Mouse (Mus musculus): ENCODE measurements around the gene Slc1a1. TPM values are rescaled to one million over a fixed set of nuclear protein-coding genes. Genes with fewer than 3 reads are reported as not detected.

The Slc1a1 gene
- polyA plus RNA-seq, 1 experiment from 2014 or later = 1.0 TPM

DNA sequence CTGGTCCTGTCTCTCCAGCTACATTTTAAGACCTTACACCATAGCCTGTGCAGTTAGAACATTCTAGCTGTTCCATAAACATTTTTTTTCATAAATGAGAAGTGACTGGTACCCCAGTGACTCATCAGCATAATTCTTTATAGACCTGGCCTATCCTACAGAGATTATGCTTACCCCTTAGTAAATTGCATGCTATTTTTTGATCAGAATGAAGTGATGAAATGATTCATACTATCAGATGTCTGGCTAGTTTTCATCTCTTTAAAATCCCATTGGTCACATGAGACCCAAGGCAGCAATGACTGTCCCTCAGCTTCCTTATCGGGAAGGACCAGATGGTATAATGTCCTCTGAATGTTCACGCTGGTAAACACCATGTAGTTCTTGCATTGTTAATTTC is 65.9 kb downstream of the Slc1a1 start:
- no peak overlapping the region for H3K4me3 ChIP-seq
- 87% methylated on average over 2 of the region's 2 CpGs for WGBS
- no peaks in the 10 kb centered on the region for H3K36me3 ChIP-seq
- no peak for ATAC-seq (ENCODE audit: low FRiP score, low read depth)
- H3K27me3 ChIP-seq = no peaks in the 10 kb centered on the region
- no peak overlapping the region for H3K4me2 ChIP-seq (replicated peaks)
- no peaks in the 10 kb centered on the region for H3K9me3 ChIP-seq
- H3K4me1 ChIP-seq = 0 out of 2 replicates have a peak, but pooled peaks cover 4% of the 10 kb centered on the region
- H3K27ac ChIP-seq = no peak overlapping the region
- no peak overlapping the region for H3K9ac ChIP-seq

DNA sequence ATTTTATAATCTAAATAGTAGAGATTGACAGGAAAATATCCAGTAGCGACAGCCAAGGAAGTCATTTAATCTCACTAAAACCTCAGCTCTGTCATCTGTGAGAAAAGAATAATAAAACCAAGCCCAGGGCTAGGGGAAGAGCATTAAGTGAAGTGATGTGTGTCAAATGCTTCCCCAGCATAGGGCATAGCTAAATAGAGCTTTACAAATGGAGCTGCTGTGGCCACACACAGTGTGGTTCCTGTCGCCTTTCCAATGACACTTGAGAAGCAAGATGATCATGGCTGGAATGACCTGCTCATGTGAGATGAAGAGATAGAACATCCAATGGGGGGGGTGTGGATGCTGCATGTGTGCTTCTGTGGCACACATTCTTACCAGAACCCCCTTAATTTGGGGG is 67.3 kb downstream of the Slc1a1 start:
- no peaks in the 10 kb centered on the region for H3K36me3 ChIP-seq
- H3K27me3 ChIP-seq = no peaks in the 10 kb centered on the region
- H3K9ac ChIP-seq = no peak overlapping the region
- no peak for ATAC-seq (ENCODE audit: low FRiP score, low read depth)
- no peaks in the 10 kb centered on the region for H3K9me3 ChIP-seq
- no peak overlapping the region for H3K27ac ChIP-seq
- H3K4me2 ChIP-seq (replicated peaks) = no peak overlapping the region
- H3K4me3 ChIP-seq = no peak overlapping the region
- WGBS = 80% methylated on average over 2 of the region's 2 CpGs
- peaks cover 4% of the 10 kb centered on the region for H3K4me1 ChIP-seq

DNA sequence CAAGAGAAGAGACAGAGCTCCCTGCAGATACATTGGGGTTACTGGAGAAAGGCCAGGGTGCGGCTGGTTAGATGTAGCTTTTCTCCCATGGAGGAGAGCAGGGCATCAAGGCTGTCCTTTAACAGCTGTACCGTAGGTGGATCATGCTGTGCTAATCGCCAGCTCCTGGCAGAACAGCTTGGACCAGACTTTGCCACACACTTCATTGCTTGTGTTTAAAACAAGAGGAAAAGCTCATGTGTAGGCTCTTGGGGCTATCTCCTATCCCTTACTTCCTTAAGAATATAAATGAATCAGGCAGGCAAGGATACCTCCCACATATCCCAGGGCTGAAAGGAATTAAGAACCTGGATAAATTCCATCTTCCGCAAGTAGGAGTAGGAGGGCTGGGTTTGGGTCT is 68.0 kb downstream of the Slc1a1 start:
- no peaks in the 10 kb centered on the region for H3K27me3 ChIP-seq
- no peaks in the 10 kb centered on the region for H3K9me3 ChIP-seq
- peaks cover 11% of the 10 kb centered on the region for H3K4me1 ChIP-seq
- no peaks in the 10 kb centered on the region for H3K36me3 ChIP-seq
- H3K4me2 ChIP-seq (replicated peaks) = no peak overlapping the region
- H3K27ac ChIP-seq = no peak overlapping the region; the same call in 1 of the 2 replicates
- WGBS = 73% methylated on average over 4 of the region's 4 CpGs
- H3K4me3 ChIP-seq = no peak overlapping the region
- ATAC-seq (ENCODE audit: low FRiP score, low read depth) = no peak
- H3K9ac ChIP-seq = no peak overlapping the region

DNA sequence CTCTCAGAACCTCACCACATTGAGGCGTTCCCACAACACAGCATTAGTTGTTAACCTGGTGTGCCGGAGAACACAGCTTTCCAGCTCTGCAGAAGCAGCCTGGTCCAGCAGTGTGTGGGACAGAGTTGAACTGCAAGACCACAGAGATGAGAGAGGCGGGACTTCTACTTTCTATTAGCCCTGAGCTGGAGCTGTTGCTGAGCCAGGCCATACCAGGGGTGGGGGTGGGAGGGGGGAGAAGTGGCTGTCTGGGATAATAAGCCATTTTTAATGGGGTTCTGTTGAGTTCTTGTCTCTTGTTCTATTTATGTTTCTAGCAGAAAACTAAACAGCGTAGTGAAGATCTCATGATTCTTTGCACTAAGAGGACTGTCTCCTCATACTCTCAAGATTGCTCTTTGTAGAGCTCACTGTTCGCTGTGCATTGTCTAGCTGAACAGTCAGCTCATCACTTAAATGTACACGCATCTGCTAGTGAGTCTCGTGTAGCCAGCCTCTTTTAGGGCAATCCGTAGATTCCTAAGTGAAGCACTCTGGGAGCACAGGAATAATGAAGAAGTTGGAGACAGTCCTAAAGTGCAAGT is 68.8 kb downstream of the Slc1a1 start:
- Histone ChIP-seq H3K36me3 (no peaks in the 10 kb centered on the region), H3K9me3 (no peaks in the 10 kb centered on the region), H3K9ac (no peak overlapping the region), H3K27ac (no peak overlapping the region), H3K4me2 (replicated peaks) (no peak overlapping the region), H3K4me3 (no peak overlapping the region), H3K27me3 (no peaks in the 10 kb centered on the region), H3K4me1 (peaks cover 18% of the 10 kb centered on the region)
- WGBS = 81% methylated on average over 8 of the region's 8 CpGs
- ATAC-seq (ENCODE audit: low FRiP score, low read depth) = no peak

DNA sequence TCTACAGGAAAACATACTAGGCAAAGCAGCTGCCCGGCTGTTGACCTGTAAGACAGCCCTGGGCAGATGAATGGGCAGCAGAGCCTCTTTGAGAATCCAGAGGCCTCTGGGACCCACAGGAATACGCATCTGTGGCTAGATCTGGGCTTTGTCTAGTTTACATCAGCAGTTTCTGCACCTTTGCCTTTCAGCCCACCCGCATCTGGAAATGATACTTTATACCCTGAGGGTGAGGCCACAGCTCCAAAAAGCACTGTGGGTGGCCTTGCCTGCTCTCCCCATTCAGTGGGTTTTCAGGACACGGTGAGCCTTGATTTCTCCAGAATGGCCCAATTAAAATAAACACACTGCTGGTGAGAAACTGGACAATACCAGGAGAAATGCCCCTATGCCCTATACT is 73.3 kb downstream of the Slc1a1 start:
- Histone ChIP-seq H3K4me2 (replicated peaks) (no peak overlapping the region), H3K4me3 (no peak overlapping the region), H3K27ac (no peak overlapping the region), H3K4me1 (peaks cover 20% of the 10 kb centered on the region), H3K36me3 (no peaks in the 10 kb centered on the region), H3K9ac (no peak overlapping the region), H3K9me3 (no peaks in the 10 kb centered on the region), H3K27me3 (no peaks in the 10 kb centered on the region)
- no peak for ATAC-seq (ENCODE audit: low FRiP score, low read depth)
- WGBS = 15% methylated on average over 4 of the region's 4 CpGs

DNA sequence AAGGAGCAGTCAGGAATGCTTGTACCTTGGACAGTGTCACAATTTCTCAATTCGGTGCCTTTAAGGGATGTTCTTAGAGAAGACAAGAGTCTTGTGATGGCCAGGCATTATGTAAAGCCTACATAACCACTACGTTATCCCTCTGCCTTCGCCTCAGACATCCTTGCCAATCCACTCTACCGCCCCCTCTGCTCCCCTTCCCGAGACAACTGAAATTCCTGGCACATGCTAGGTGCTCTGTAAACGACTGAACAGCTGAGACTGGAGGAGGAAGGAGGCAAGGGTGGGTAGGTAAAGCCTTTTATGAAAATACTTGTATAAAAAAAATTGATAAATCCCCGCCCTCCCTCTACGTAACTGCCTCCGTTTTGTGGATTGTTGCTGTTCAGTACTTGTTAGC is 73.8 kb downstream of the Slc1a1 start:
- H3K9me3 ChIP-seq = no peaks in the 10 kb centered on the region
- H3K9ac ChIP-seq = no peak overlapping the region
- ATAC-seq (ENCODE audit: low FRiP score, low read depth) = no peak
- no peaks in the 10 kb centered on the region for H3K27me3 ChIP-seq
- H3K27ac ChIP-seq = no peak overlapping the region
- no peaks in the 10 kb centered on the region for H3K36me3 ChIP-seq
- peaks cover 20% of the 10 kb centered on the region for H3K4me1 ChIP-seq
- no peak overlapping the region for H3K4me3 ChIP-seq
- H3K4me2 ChIP-seq (replicated peaks) = no peak overlapping the region
- WGBS = 42% methylated on average over 9 of the region's 9 CpGs

DNA sequence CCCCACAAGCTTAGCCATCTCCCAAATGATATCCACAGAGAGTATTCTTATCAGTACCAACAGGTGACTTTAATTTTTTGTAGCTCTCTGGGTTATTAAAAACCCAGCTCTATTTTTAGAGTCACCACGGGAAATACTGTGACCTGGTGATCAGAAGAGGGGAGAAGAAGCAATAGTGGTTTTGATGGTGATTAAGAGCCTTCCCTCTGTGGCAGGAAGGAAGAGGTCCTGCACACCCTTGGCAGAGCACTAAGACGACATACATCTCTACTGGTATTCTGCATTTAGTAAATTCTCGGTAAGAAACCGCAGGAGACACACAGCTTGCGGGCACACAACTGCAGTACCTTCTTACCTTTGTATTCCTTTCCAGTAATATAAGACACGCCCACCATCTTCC is 79.7 kb downstream of the Slc1a1 start:
- H3K36me3 ChIP-seq = no peaks in the 10 kb centered on the region
- no peak overlapping the region for H3K4me3 ChIP-seq
- H3K9me3 ChIP-seq = no peaks in the 10 kb centered on the region
- ATAC-seq (ENCODE audit: low FRiP score, low read depth) = no peak
- H3K27me3 ChIP-seq = no peaks in the 10 kb centered on the region
- H3K4me2 ChIP-seq (replicated peaks) = no peak overlapping the region
- no peak overlapping the region for H3K27ac ChIP-seq
- H3K4me1 ChIP-seq = no peaks in the 10 kb centered on the region
- WGBS = 82% methylated on average over 6 of the region's 6 CpGs
- H3K9ac ChIP-seq = no peak overlapping the region

DNA sequence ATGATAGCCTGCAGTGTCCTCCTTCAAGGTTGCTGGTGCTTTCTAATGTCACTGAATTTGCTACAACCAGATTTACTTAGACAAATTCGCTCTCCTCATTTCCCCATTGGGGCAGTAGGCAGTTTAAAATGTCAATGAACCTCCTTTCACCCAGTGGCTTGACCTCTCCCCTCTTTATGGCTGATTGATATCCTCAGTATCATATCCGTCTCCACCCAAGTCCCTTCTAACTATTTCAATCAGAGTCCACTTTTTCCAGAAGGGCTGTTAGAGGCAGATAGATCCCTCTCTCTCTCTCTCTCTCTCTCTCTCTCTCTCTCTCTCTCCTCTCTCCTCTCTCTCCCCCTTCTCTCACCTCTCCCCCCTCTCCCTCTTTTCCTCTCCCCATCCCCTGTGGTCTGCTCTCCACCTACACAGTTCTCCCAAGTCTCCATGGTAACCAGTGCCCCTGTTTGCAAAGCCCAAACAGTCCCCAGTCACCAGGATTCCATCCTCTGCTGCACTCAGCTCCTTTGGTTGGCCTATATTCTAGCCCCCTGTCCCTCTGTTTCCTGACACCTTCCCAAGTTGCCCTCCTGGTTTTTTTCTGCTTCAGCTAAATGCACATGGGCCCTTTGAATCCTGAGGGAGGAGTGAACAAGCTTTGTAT is 80.9 kb downstream of the Slc1a1 start:
- Histone ChIP-seq H3K4me2 (replicated peaks) (no peak overlapping the region), H3K4me3 (no peak overlapping the region), H3K4me1 (no peaks in the 10 kb centered on the region), H3K27me3 (no peaks in the 10 kb centered on the region), H3K9me3 (no peaks in the 10 kb centered on the region), H3K36me3 (no peaks in the 10 kb centered on the region), H3K27ac (no peak overlapping the region), H3K9ac (no peak overlapping the region)
- ATAC-seq (ENCODE audit: low FRiP score, low read depth) = no peak
- WGBS = 83% methylated on average over 2 of the region's 2 CpGs

DNA sequence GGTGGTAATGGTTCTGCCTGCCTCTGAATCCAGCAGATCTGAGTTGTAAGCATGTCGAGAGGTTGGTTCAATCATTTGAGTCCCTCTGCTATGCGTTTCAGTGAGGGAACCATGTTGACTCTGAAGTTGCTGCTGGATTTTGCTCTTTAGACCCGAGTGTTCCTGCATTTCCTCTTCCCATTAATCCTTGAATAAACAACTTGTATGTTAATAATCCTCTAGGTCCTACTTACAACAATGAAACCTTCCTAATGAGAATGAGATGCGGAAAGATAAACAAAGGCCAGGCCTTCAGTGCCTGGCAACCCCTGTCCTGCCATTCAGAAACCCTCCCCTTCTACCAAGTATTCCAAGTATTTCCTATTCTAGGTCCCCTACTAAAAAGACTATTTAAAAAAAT is 81.6 kb downstream of the Slc1a1 start:
- no peaks in the 10 kb centered on the region for H3K9me3 ChIP-seq
- no peaks in the 10 kb centered on the region for H3K4me1 ChIP-seq
- ATAC-seq (ENCODE audit: low FRiP score, low read depth) = no peak
- H3K4me2 ChIP-seq (replicated peaks) = no peak overlapping the region
- no peak overlapping the region for H3K9ac ChIP-seq
- no peak overlapping the region for H3K27ac ChIP-seq
- no peaks in the 10 kb centered on the region for H3K36me3 ChIP-seq
- 57% methylated on average over 4 of the region's 4 CpGs for WGBS
- H3K27me3 ChIP-seq = no peaks in the 10 kb centered on the region
- H3K4me3 ChIP-seq = no peak overlapping the region

DNA sequence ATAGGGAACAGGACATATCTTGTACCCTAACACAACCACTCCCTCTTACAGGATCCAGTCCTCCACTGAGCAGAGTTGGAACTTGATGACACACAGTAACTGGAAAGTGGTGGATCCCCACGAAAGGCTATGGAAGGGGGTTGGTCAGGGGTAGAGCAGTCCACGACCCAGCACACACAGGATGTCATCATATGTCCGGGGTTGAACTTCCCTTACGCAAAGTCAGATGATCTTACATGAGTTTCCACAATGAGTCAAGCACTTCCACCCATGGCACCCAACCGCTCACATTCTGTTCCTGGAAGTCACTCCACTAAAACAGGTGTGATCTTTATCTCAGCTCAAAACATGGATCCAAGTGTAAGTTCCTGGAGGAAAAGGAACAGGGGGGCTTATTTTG is 83.0 kb downstream of the Slc1a1 start:
- WGBS = 89% methylated on average over 5 of the region's 5 CpGs

DNA sequence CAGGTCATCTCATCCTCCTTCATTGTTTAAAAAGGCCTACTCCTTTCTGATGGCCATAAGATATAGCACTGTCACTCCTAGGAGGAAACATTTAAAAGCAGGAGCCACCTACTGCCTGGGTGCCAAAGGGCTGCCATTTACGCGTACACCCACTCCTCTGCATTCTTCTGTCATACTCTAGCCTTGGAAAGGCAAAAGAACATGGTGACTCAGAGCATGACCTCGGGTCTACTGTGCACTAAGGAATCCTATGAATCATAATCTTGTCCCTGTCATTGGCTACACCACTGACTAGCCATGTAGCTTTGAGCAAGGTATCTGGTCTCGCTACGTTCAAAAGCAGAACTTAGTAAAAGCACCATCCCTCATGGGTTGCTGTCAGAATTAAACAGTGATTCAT is 91.5 kb downstream of the Slc1a1 start:
- no peak overlapping the region for H3K4me2 ChIP-seq (replicated peaks)
- no peak overlapping the region for H3K4me3 ChIP-seq
- 93% methylated on average over 5 of the region's 5 CpGs for WGBS
- H3K9ac ChIP-seq = no peak overlapping the region
- ATAC-seq (ENCODE audit: low FRiP score, low read depth) = no peak
- H3K36me3 ChIP-seq = no peaks in the 10 kb centered on the region
- H3K27ac ChIP-seq = no peak overlapping the region
- no peaks in the 10 kb centered on the region for H3K9me3 ChIP-seq
- no peaks in the 10 kb centered on the region for H3K27me3 ChIP-seq
- no peaks in the 10 kb centered on the region for H3K4me1 ChIP-seq

More for the DNA sequence above, 83.0 kb downstream of the Slc1a1 start:
- H3K36me3 ChIP-seq = no peaks in the 10 kb centered on the region
- no peak for ATAC-seq (ENCODE audit: low FRiP score, low read depth)
- H3K4me2 ChIP-seq (replicated peaks) = no peak overlapping the region
- H3K9me3 ChIP-seq = no peaks in the 10 kb centered on the region
- H3K27ac ChIP-seq = no peak overlapping the region
- H3K4me3 ChIP-seq = no peak overlapping the region
- no peaks in the 10 kb centered on the region for H3K4me1 ChIP-seq
- H3K27me3 ChIP-seq = no peaks in the 10 kb centered on the region
- no peak overlapping the region for H3K9ac ChIP-seq

DNA sequence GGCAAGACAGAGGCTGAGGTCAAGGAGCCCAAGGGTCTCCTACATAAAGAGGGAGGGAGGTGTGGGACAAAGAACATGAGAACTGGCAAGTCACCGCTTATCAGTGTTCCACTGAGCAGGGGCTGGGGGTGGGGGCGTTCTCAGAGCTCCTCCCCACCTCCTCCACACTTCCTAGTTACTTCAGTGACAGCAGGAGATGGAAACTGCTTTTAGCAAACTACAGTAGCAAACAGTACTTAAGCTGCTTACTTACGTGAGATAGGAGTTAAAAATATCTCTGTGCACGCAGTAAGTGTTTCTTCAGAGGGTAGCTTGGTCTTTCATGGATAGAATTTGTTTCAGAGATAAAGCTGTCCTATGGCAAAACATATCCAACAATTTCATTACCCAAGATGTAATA is 92.5 kb downstream of the Slc1a1 start:
- H3K4me1 ChIP-seq = no peaks in the 10 kb centered on the region
- 67% methylated on average over 4 of the region's 4 CpGs for WGBS
- no peak overlapping the region for H3K9ac ChIP-seq
- H3K4me3 ChIP-seq = no peak overlapping the region
- H3K27me3 ChIP-seq = no peaks in the 10 kb centered on the region
- H3K27ac ChIP-seq = no peak overlapping the region
- H3K4me2 ChIP-seq (replicated peaks) = no peak overlapping the region
- H3K36me3 ChIP-seq = no peaks in the 10 kb centered on the region
- H3K9me3 ChIP-seq = no peaks in the 10 kb centered on the region
- ATAC-seq (ENCODE audit: low FRiP score, low read depth) = no peak

DNA sequence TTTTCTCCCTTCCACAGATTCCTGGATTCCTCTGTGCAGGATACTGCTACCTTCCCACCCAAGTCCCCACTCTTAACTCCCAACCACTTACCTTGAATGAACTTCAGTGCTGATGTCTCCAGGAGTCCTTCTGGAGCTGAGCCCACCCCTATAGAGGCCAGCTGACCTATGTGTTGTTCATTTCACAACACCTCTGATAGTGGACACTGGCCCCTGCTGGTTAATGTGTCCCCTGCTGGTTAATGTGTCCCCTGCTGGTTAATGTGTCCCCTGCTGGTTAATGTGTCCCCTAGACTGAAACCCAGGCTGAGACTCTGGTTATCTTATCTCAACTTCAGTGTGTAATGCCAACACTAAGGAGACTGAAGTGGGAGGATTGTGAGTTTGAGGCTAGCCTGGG is 94.2 kb downstream of the Slc1a1 start:
- no peaks in the 10 kb centered on the region for H3K36me3 ChIP-seq
- no peaks in the 10 kb centered on the region for H3K9me3 ChIP-seq
- no peaks in the 10 kb centered on the region for H3K27me3 ChIP-seq
- no peak overlapping the region for H3K9ac ChIP-seq
- no peak for ATAC-seq (ENCODE audit: low FRiP score, low read depth)
- H3K4me1 ChIP-seq = no peaks in the 10 kb centered on the region
- H3K27ac ChIP-seq = no peak overlapping the region
- H3K4me3 ChIP-seq = no peak overlapping the region
- H3K4me2 ChIP-seq (replicated peaks) = no peak overlapping the region

All from limb, embryonic 13.5 days (tissue).